Mouse (Mus musculus) thymus, adult 2 months (tissue): ENCODE measurements around the gene Fam241a.

ENCODE experiments used
- CTCF ChIP-seq: fragments of 200-500 bp; IDR thresholded peaks from 2 replicates; pipeline ENCODE4 v1.5.1; 2012; ENCODE audit warnings: mild to moderate bottlenecking, control low read depth, low read length, moderate library complexity, borderline replicate concordance; ENCODE audit not compliant: control insufficient read depth, poor library complexity, insufficient read depth; ENCODE audit errors: extremely low read depth
- POLR2A ChIP-seq: fragments of 200-500 bp; IDR thresholded peaks from 2 replicates; pipeline ENCODE4 v1.6.1; 2012; ENCODE audit warnings: mild to moderate bottlenecking, low read length, control low read depth, moderate library complexity; ENCODE audit not compliant: control insufficient read depth, poor library complexity, insufficient read depth; ENCODE audit errors: extremely low read depth

- TF ChIP-seq POLR2A (no peak), CTCF (no peak)
Observed at GRCm38 (mm10) chr3:127868880-127869279, 27.2 kb downstream of the Fam241a start.
